ENCODE assay signal across 15 mouse cellular contexts in the genomic region with DNA sequence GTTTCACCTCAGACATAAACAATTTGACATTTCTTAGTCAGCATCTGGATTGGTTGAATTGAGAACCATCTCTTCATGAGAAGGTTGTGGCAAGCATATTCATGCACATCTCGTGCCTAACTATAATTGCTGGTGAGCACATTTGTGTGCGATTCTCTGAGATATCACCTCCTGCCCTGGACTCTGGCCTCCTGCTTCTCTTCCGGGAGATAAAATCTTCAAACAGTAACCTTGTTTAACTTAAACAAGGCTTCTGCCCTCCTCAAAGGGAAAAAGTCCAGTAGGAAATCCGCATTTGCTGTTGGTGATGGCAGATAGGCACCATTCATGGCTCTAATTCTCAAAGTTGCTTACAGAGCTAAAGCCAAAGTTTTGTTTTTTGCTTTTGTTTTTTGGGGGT.
"Had no signal": no experiment of that assay in that cellular context is flagged by ENCODE, and none has a peak within 500 bp of the region (broad histone marks: within the 10 kb centered on the region; RNA-seq: fewer than 3 reads in every experiment).

No protein-coding gene starts in this region.

- H3K4me1 ChIP-seq: megakaryocyte, embryonic 14.5 days; midbrain, embryonic 15.5 days; neural tube, embryonic 12.5 days had no signal

- H3K9ac ChIP-seq: limb, embryonic 12.5 days; midbrain, embryonic 15.5 days; neural tube, embryonic 12.5 days had no signal

- H3K4me2 ChIP-seq: limb, embryonic 12.5 days; midbrain, embryonic 11.5 days; midbrain, embryonic 15.5 days; neural tube, embryonic 12.5 days had no signal

- H3K36me3 ChIP-seq: limb, embryonic 12.5 days; midbrain, embryonic 15.5 days; neural tube, embryonic 12.5 days had no signal

- H3K4me3 ChIP-seq: limb, embryonic 12.5 days; megakaryocyte, embryonic 14.5 days; midbrain, embryonic 15.5 days; neural tube, embryonic 12.5 days had no signal

- H3K27me3 ChIP-seq: limb, embryonic 12.5 days; megakaryocyte, embryonic 14.5 days; midbrain, embryonic 15.5 days; neural tube, embryonic 12.5 days had no signal

- DNase-seq: kidney, adult 8-10 months; kidney, postnatal 25 days; retina, postnatal 1 day; right cerebral cortex, postnatal 4 days; spleen, adult 18-20 months; thymus, adult 18-20 months; thymus, postnatal 14 days had no signal

- H3K9me3 ChIP-seq: limb, embryonic 12.5 days; megakaryocyte, embryonic 14.5 days; midbrain, embryonic 15.5 days; neural tube, embryonic 12.5 days had no signal

- H3K27ac ChIP-seq: limb, embryonic 12.5 days; macrophage; midbrain, embryonic 15.5 days; neural tube, embryonic 12.5 days had no signal

- ATAC-seq: hindbrain, embryonic 16.5 days; inflammation-experienced regulatory T-cells, adult 6 months; midbrain, embryonic 15.5 days had no signal
